In the genomic region with DNA sequence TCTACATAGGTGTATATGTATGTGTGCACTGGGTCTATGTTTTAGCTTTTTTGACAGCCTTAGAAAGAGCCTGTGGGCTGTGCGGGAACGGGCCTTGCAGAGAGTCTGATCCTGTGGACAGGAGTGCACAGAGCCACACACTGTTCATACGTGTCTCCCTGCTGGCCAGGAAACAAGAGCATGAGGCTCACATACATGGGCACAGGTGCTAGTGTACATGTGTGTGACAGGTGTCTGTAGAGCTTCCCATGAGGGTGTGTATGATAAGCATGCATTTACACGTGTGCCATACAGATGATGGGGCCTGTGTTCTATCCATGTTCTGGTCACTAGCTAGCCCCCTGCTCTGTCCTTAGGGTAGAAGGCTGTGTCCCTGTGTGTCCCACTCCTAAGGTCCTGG, we compare ENCODE assay signal across 19 mouse cellular contexts. TPM values are rescaled to one million over a fixed set of nuclear protein-coding genes. Genes with fewer than 3 reads are reported as not detected.
"Had no signal": no experiment of that assay in that cellular context is flagged by ENCODE, and none has a peak within 500 bp of the region (broad histone marks: within the 10 kb centered on the region; RNA-seq: fewer than 3 reads in every experiment).

No protein-coding gene starts in this region.

- H3K4me2 ChIP-seq: neural tube, embryonic 15.5 days; stomach, embryonic 15.5 days had no signal

- H3K9ac ChIP-seq: neural tube, embryonic 15.5 days; stomach, embryonic 15.5 days had no signal

- H3K9me3 ChIP-seq: neural tube, embryonic 15.5 days; stomach, embryonic 15.5 days had no signal

- H3K4me3 ChIP-seq: neural tube, embryonic 15.5 days; stomach, embryonic 15.5 days had no signal

- H3K36me3 ChIP-seq: neural tube, embryonic 15.5 days; stomach, embryonic 15.5 days had no signal

- H3K27ac ChIP-seq: neural tube, embryonic 15.5 days; stomach, embryonic 15.5 days; stomach, postnatal 0 days had no signal

- H3K4me1 ChIP-seq: neural tube, embryonic 15.5 days; stomach, embryonic 15.5 days had no signal

- DNase-seq: retina, postnatal 1 day; right cerebral cortex, adult 18-20 months; right cerebral cortex, postnatal 25 days; right cerebral cortex, postnatal 4 days; spleen, adult 18-20 months; thymus, adult 18-20 months; thymus, adult 2 months; thymus, postnatal 14 days; thymus, postnatal 25 days; thymus, postnatal 36 days; thymus, postnatal 4 days had no signal

- H3K27me3 ChIP-seq: neural tube, embryonic 15.5 days; stomach, embryonic 15.5 days had no signal

RNA-seq across cellular contexts. Expression of a gene that starts 45.6 kb away (rescaled TPM):
- total RNA-seq: neutrophil, adult 5-6 weeks had no signal
- polyA plus RNA-seq: neural tube, embryonic 14.5 days; spleen, adult 2 months; stomach, embryonic 14.5 days; stomach, postnatal 0 days; urinary bladder, adult 2 months had no signal

RNA-seq across cellular contexts. Expression of a gene that starts 48.1 kb away (rescaled TPM):
- polyA plus RNA-seq: spleen, adult 2 months; urinary bladder, adult 2 months had no signal
